ENCODE assay signal across 32 mouse cellular contexts in the genomic region with DNA sequence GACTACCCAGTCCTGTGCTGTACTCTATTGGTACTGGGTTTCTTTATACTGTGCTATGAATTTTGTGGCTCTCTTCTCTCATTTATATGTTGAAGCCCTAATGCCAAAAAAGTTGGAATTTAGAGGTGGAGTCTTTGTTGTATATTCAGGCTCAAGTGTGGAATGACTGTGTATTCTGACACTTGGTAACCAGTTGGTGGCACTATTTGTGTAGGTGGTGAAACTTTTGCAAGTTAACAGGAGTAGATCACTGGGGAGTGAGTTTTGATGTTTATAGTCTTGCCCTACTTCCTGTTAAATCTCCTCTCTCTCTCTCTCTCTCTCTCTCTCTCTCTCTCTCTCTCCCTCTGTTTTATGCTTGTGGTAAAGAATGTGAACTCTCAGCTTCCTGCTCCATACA.
"Had no signal": no experiment of that assay in that cellular context is flagged by ENCODE, and none has a peak within 500 bp of the region (broad histone marks: within the 10 kb centered on the region; RNA-seq: fewer than 3 reads in every experiment).

No protein-coding gene starts in this region.

- ATAC-seq: liver, embryonic 12.5 days; liver, postnatal 0 days; lung, postnatal 0 days; midbrain, embryonic 13.5 days; midbrain, embryonic 15.5 days; midbrain, embryonic 16.5 days had no signal

- DNase-seq: left cerebral cortex, postnatal 4 days; liver; liver, embryonic 13.5 days; liver, postnatal 0 days; lung, adult 18-20 months; lung, adult 2 months; lung, embryonic 14.5 days; lung, postnatal 10 days; lung, postnatal 14 days; lung, postnatal 36 days; lung, postnatal 4 days; midbrain, embryonic 14.5 days had no signal

- H3K9ac ChIP-seq: limb, embryonic 12.5 days; limb, embryonic 13.5 days; limb, embryonic 15.5 days; liver, embryonic 12.5 days; liver, embryonic 13.5 days; liver, embryonic 14.5 days; liver, embryonic 15.5 days; liver, postnatal 0 days; lung, embryonic 14.5 days; lung, embryonic 15.5 days; midbrain, embryonic 12.5 days; midbrain, embryonic 13.5 days; midbrain, embryonic 15.5 days; neural tube, embryonic 12.5 days had no signal

- H3K36me3 ChIP-seq: limb, embryonic 10.5 days; limb, embryonic 12.5 days; limb, embryonic 13.5 days; limb, embryonic 15.5 days; liver, embryonic 12.5 days; liver, embryonic 13.5 days; liver, embryonic 15.5 days; lung, embryonic 15.5 days; midbrain, embryonic 10.5 days; midbrain, embryonic 12.5 days; midbrain, embryonic 13.5 days; midbrain, embryonic 15.5 days; neural tube, embryonic 12.5 days had no signal

- H3K4me1 ChIP-seq: limb, embryonic 10.5 days; limb, embryonic 12.5 days; limb, embryonic 13.5 days; limb, embryonic 15.5 days; liver, embryonic 12.5 days; liver, embryonic 13.5 days; liver, embryonic 15.5 days; lung, embryonic 15.5 days; megakaryocyte, embryonic 14.5 days; midbrain, embryonic 10.5 days; midbrain, embryonic 12.5 days; midbrain, embryonic 13.5 days; midbrain, embryonic 15.5 days; neural tube, embryonic 12.5 days had no signal

- H3K27me3 ChIP-seq: limb, embryonic 12.5 days; limb, embryonic 13.5 days; limb, embryonic 15.5 days; liver, embryonic 12.5 days; liver, embryonic 13.5 days; liver, embryonic 15.5 days; lung, embryonic 15.5 days; megakaryocyte, embryonic 14.5 days; midbrain, embryonic 12.5 days; midbrain, embryonic 13.5 days; midbrain, embryonic 15.5 days; neural tube, embryonic 12.5 days had no signal

- H3K4me2 ChIP-seq: limb, embryonic 12.5 days; limb, embryonic 13.5 days; limb, embryonic 15.5 days; liver, embryonic 11.5 days; liver, embryonic 12.5 days; liver, embryonic 13.5 days; liver, embryonic 15.5 days; lung, embryonic 14.5 days; lung, embryonic 15.5 days; midbrain, embryonic 11.5 days; midbrain, embryonic 12.5 days; midbrain, embryonic 13.5 days; midbrain, embryonic 15.5 days; neural tube, embryonic 12.5 days had no signal

- H3K4me3 ChIP-seq: limb, embryonic 10.5 days; limb, embryonic 12.5 days; limb, embryonic 13.5 days; limb, embryonic 15.5 days; liver, embryonic 12.5 days; liver, embryonic 13.5 days; liver, embryonic 15.5 days; lung, embryonic 15.5 days; megakaryocyte, embryonic 14.5 days; midbrain, embryonic 10.5 days; midbrain, embryonic 12.5 days; midbrain, embryonic 13.5 days; midbrain, embryonic 15.5 days; myocyte; neural tube, embryonic 12.5 days had no signal

- H3K27ac ChIP-seq: limb, embryonic 10.5 days; limb, embryonic 12.5 days; limb, embryonic 13.5 days; limb, embryonic 15.5 days; liver, embryonic 12.5 days; liver, embryonic 13.5 days; liver, embryonic 14.5 days; liver, embryonic 15.5 days; lung, embryonic 15.5 days; macrophage; midbrain, embryonic 10.5 days; midbrain, embryonic 12.5 days; midbrain, embryonic 13.5 days; midbrain, embryonic 15.5 days; neural tube, embryonic 12.5 days had no signal

- H3K9me3 ChIP-seq: limb, embryonic 10.5 days; limb, embryonic 12.5 days; limb, embryonic 13.5 days; limb, embryonic 15.5 days; liver, embryonic 12.5 days; liver, embryonic 13.5 days; liver, embryonic 15.5 days; lung, embryonic 15.5 days; megakaryocyte, embryonic 14.5 days; midbrain, embryonic 10.5 days; midbrain, embryonic 12.5 days; midbrain, embryonic 13.5 days; midbrain, embryonic 15.5 days; neural tube, embryonic 12.5 days had no signal
